In genomic region chr5:120685678-120686077, GRCm38 (mm10) we compare ENCODE assay signal across 24 mouse cellular contexts. TPM values are rescaled to one million over a fixed set of nuclear protein-coding genes. Genes with fewer than 3 reads are reported as not detected.
DNase-seq lines count a peak whose midpoint lies in the region; TF ChIP-seq lines count a peak whose summit lies in the region.
"Had no signal": no experiment of that assay in that cellular context is flagged by ENCODE, and none has a peak within 500 bp of the region (broad histone marks: within the 10 kb centered on the region; RNA-seq: fewer than 3 reads in every experiment).

No protein-coding gene starts in this region.

- WGBS in spleen, adult 2 months, result 14% methylated on average over 8 of the region's 8 CpGs

- no peak for TF ChIP-seq CTCF in spleen, adult 2 months (IDR thresholded peaks at IDR 0.05; ENCODE audit: extremely low read depth, insufficient read depth, insufficient read length, insufficient replicate concordance)

- H3K36me3 ChIP-seq in spleen, adult 2 months (ENCODE audit: control insufficient read depth, insufficient read depth, low read length), result peaks cover 8% of the 10 kb centered on the region
- H3K36me3 ChIP-seq: limb, embryonic 13.5 days; liver, embryonic 13.5 days; midbrain, embryonic 12.5 days; stomach, embryonic 15.5 days had no signal

- TF ChIP-seq POLR2A in spleen, adult 2 months (IDR thresholded peaks at IDR 0.05; ENCODE audit: low read depth, low read length), result no peak

- H3K27ac ChIP-seq in spleen, adult 2 months (ENCODE audit: insufficient read depth, low read length), result peak overlapping the region; percentile 80
- H3K27ac ChIP-seq: gastrocnemius, adult 2 months; hindbrain, embryonic 15.5 days; limb, embryonic 13.5 days; liver, embryonic 13.5 days; midbrain, embryonic 12.5 days; neural tube, embryonic 15.5 days; stomach, embryonic 15.5 days had no signal

- no peak overlapping the region for H3K4me3 ChIP-seq in spleen, adult 2 months (ENCODE audit: extremely low read depth, insufficient read depth, insufficient read length)
- H3K4me3 ChIP-seq: gastrocnemius, adult 2 months; hindbrain, embryonic 15.5 days; limb, embryonic 13.5 days; liver, embryonic 13.5 days; midbrain, embryonic 12.5 days; neural tube, embryonic 15.5 days; stomach, embryonic 15.5 days had no signal

- H3K27me3 ChIP-seq in spleen, adult 2 months (ENCODE audit: control insufficient read depth, insufficient read depth, low read length), result no peaks in the 10 kb centered on the region

- H3K4me1 ChIP-seq in spleen, adult 2 months (ENCODE audit: control insufficient read depth, insufficient read depth, insufficient read length), result peaks cover 52% of the 10 kb centered on the region; the same call in 1 of the 2 replicates

- DNase-seq in CD4-positive, CD25-positive, alpha-beta regulatory T cell, adult 2 months (ENCODE audit: low read depth, low spot score), result peak; percentile 89
- DNase-seq in brain, adult 2 months (ENCODE audit: low read depth, low spot score), result peak; percentile 31
- DNase-seq in spleen, adult 2 months (ENCODE audit: low read depth in 1 of 2, low spot score in 2 of 2), result peak; percentile 52 to 80
- peak; percentile 80 to 86 for DNase-seq in thymus, postnatal 10 days (ENCODE audit: low spot score in 2 of 2)
- DNase-seq in testis, postnatal 10 days (ENCODE audit: low spot score), result no peak
- DNase-seq in right cerebral cortex, adult 18-20 months, result no peak
- DNase-seq in urinary bladder, postnatal 14 days (ENCODE audit: low spot score), result no peak
- no peak for DNase-seq in cerebellum, adult 9-10 months
- DNase-seq: adrenal gland, postnatal 14 days; cerebellum, adult 11 months; cerebellum, postnatal 25 days; embryo, embryonic 11 days; gastrocnemius, adult 2 months; kidney, adult 11 months; liver, embryonic 13.5 days; lung, embryonic 14.5 days had no signal

RNA-seq across cellular contexts. Expression of gene Dtx1, which starts 26.0 kb away (rescaled TPM):
- 264 and 351 TPM in 2 replicates for polyA plus RNA-seq in spleen, adult 2 months (2012; rRNA removed)

RNA-seq across cellular contexts. Expression of gene Rasal1, which starts 37.1 kb away (rescaled TPM):
- polyA plus RNA-seq in spleen, adult 2 months (2012; rRNA removed), result 14.9 and 18.9 TPM in 2 replicates
- polyA plus RNA-seq: lung, embryonic 14.5 days; midbrain, embryonic 12.5 days had no signal

RNA-seq across cellular contexts. Expression of gene Cfap73, which starts 51.6 kb away (rescaled TPM):
- polyA plus RNA-seq in spleen, adult 2 months (2012; rRNA removed), result not detected in 2 replicates
- polyA plus RNA-seq: heart, embryonic 11.5 days; kidney, embryonic 16.5 days; large intestine, adult 2 months; limb, embryonic 13.5 days; liver, embryonic 13.5 days; lung, embryonic 14.5 days; midbrain, embryonic 12.5 days; stomach, embryonic 15.5 days had no signal

Comparison
In these comparisons a context has a peak if more than half of its experiments do, and no peak if none do; other contexts are left out.
1. DNase-seq: peak in CD4-positive, CD25-positive, alpha-beta regulatory T cell, adult 2 months (single experiment), brain, adult 2 months (single experiment), spleen, adult 2 months (2 of 2) and thymus, postnatal 10 days (2 of 2); none in testis, postnatal 10 days (single experiment), right cerebral cortex, adult 18-20 months (single experiment), urinary bladder, postnatal 14 days (single experiment) and cerebellum, adult 9-10 months (single experiment).